ENCODE assay signal across 9 mouse cellular contexts in genomic region chr17:14779356-14779755, GRCm38 (mm10).
DNase-seq lines count a peak whose midpoint lies in the region.
"Had no signal": no experiment of that assay in that cellular context is flagged by ENCODE, and none has a peak within 500 bp of the region (broad histone marks: within the 10 kb centered on the region; RNA-seq: fewer than 3 reads in every experiment).

No protein-coding gene starts in this region.

- intact Hi-C loops in heart, postnatal 14 days (cut with DNase I): no loop called here

- peak; percentile 7 to 9 for DNase-seq in heart, postnatal 14 days
- no peak for DNase-seq in heart, adult 8-10 months (ENCODE audit: low spot score)
- peak; percentile 45 for DNase-seq in ovary, postnatal 36 days (ENCODE audit: low spot score)
- DNase-seq in ovary, adult 18-20 months (ENCODE audit: low spot score): no peak
- peak; percentile 5 to 39 for DNase-seq in adrenal gland, postnatal 36 days
- peak; percentile 8 for DNase-seq in urinary bladder, postnatal 25 days (ENCODE audit: low spot score)
- no peak for DNase-seq in left cerebral cortex, adult 8-10 months (ENCODE audit: low spot score in 2 of 2)
- DNase-seq: midbrain, embryonic 14.5 days; thymus, postnatal 25 days had no signal

Comparison
In these comparisons a context has a peak if more than half of its experiments do, and no peak if none do; other contexts are left out.
1. DNase-seq: peak in heart, postnatal 14 days (2 of 2), ovary, postnatal 36 days (single experiment), adrenal gland, postnatal 36 days (2 of 2) and urinary bladder, postnatal 25 days (single experiment); none in heart, adult 8-10 months (single experiment), ovary, adult 18-20 months (single experiment) and left cerebral cortex, adult 8-10 months (0 of 2).